Mouse (Mus musculus): ENCODE measurements at regions not wholly inside any gene's neighbourhood (a gene's known extent, or its start where the extent isn't known, plus 50 kb on each side); places are given as distances from the start of the nearest gene placed in this dataset.

DNA sequence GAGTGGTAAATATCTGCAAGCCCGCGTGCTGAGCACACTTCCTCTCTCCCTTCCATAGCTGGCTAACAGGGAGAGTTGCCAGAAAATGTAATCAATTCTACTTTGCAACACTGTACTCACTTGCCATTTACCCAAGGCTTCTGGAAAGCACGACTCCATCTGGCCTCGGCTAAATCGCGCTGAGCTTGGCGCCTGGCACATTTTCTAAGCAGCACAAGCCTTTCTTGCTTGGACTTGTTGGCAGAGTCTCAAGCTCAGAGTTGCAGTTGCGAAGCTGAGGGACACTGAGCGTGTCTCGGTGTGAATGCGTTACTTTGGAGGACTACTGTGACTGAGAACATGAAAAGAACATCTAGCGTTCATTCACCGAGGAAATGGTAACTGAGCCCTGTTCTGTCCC lies 164.9 kb upstream of the Lmcd1 start:
- DNase-seq (ENCODE audit: low spot score) = no peak

DNA sequence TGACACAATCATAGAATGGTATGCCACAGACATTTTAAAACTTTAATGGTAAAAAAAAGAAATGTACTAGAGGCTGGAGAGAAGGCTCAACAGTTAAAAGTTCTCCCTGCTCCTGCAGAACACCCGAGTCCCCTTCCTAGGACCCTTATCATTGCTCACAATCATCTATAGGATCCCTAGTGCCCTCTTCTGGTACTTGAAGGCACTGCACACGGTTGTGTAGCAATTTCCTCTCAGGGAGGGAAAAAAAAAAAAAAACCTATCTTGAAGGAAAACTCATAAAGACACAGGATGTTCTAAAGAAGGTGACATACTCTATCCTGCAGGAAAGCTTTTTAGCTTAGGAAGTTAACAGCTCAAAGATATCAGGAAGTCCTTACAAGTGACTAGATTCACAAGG lies 154.4 kb upstream of the Lmcd1 start:
- no peak for DNase-seq (ENCODE audit: low spot score)

DNA sequence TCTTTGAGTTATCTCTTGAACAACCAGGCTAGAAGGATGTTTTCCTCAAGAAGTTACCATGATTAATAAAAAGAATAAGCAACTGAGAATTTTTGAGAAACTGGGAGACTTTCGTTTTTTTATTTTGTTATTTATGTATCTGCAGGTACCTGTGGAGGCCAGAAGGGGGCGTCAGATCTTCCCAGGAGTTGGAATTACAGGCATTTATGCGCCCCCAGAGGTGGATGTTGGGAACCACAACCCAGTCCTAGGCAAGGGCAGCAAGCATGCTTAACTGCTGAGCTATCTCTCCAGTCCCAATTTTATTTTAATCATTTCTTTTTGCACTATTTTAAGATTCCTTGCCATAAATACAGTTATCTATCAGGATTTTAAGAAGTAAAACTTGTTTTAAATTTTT lies 140.0 kb upstream of the Lmcd1 start:
- peak; percentile 17 for DNase-seq (ENCODE audit: low spot score)

DNA sequence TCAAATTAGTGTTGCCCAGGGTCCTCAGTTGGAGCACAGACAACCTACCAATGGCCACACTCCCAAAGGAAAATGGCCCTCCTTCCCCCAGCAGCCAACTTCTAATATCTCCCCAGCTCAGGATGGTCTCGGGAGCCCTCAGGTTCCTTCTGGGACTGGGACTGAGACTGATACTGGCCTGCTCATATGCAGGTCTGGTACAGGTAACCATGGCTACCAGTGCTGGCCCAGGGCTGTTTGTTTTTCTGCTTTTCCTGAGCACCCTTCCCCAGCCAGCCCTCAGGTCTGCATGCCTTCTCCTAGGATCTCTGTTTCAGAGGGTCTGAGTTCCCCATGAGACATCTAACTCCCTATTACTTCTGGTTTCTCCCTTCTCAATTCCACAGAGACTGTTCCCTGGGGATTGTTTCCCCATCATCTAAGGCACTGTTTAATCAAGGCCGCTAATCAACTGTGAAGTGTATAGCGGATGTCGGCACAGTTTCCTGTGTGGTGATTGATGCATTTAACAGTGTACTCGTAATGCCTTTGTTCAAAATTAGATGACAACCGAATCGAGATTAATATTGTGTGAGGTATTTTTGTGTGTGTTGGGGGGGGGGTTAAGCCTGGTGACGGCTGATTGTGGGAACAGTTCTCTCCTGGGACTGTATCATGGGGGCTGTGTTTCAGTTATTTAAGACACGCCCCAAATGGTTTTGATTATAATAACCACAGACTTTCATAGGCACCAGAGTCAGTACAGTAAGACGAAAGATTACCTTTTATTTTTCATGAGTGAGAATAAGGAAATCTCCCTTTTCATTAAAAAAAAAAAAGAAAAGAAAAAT lies 120.8 kb upstream of the Lmcd1 start:
- no peak for DNase-seq (ENCODE audit: low spot score)

DNA sequence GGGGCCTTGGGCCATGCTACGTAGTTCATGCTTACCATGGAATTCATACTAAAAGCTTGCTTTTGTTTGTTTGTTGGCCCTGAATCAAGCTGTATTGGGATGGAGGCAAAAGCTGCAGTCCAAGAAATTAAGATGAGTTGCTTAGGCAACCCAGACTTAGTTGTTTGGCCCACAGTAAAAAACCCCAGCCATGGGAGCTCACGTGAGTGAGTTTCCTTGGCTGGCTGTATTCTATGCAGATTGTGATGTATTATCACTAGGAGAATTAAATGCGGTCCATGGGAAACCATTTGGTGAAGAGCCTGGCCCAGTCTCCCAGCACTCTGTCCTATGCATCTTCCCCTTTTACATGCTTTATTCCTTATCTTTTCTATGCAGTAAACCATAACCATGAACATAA lies 106.1 kb upstream of the Lmcd1 start:
- DNase-seq (ENCODE audit: low spot score) = no peak

DNA sequence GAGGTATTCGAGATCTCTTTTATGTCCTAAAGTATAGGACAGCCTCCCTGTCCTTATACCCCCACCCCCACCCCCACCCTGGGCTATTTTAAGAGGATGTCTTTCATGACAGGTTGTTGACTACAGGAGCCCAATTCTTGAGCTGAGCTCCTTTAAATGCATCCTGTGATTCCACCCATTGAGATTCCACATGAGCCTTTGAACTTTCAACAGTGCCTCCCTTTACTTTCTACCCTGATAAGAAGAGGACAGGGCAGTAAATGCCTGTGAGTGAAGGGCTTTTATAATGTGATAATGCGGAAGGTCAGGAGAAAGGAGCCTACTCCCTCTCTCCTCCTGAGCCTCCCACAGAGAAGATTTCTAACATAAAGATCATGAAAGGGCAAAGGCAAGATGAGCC lies 97.2 kb upstream of the Lmcd1 start:
- DNase-seq (ENCODE audit: low spot score) = no peak

DNA sequence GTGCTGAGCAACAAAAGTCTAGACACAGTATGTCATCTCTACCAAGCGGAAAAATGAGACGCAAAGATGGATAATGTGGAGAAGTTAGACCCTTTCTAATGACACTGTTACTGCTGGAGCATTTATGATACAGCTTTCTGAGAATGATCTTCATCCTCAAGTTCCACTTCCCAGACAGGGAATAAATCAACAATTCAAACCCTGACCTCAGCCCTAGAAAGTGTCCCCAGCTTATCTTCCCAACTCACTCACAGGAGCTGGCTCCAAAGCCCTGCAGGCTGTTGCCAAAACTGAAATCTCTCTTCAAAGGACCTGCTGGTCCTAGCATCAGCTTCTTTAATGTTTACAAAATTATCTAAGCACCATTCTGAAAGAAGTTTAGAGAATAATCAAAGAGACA lies 85.9 kb upstream of the Lmcd1 start:
- DNase-seq (ENCODE audit: low spot score) = no peak

DNA sequence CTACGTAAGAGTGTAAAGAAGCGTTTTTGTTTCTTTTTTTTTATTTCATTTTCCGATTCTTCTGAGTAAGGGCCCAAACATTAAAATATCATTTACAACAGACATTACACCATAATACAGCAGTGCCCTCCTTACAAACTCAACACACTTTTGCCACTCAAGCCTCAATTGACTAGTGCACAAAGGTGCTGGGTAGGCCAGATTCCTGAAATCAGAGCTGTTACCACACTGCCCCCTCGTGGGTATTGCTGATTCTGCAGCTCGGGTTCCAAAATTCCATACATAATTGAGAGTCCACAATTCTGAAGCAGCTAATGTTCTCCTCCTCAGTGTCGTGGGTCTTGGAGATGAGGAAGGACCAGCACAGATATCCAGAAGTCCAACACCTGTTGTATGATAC lies 82.5 kb upstream of the Lmcd1 start:
- DNase-seq (ENCODE audit: low spot score) = peak; percentile 5

DNA sequence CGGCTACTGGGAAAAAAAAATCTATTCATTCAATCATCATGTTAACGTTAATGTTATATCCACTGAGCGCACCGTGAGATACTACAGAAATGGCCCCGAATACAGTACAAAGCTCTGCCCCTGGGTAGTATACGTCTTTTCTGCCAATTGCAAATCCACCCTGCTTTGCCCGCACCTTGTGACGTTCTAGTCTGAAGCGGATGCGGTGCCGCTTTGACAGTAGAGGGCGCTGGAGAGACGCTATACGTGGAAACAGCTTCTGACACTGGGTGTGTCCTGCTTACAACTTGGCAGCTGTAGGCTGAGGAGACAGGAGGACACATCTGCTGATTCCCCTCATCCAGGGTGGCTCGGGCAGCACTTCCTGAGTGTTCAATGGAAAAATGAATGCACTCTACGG lies 76.1 kb upstream of the Lmcd1 start:
- peak; percentile 71 for DNase-seq (ENCODE audit: low spot score)

DNA sequence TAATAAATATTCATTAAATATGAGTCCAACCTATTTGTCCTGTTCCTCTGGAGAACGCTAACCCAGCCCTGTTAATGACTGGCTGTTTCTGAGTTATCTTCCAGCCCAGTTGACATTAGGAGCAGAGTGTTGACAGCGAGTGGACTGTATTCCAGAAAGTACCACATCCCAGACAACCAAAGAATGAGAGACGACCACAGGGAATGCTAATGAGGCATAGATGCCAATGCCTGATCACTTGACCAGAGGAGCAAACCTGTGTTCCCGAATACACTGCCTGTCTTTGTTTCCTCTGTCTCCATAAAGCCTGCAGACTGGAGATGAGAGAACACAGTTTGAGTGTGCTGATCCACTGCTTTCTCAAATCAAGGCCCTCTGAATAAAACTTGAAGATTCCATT lies 74.3 kb upstream of the Lmcd1 start:
- no peak for DNase-seq (ENCODE audit: low spot score)

DNA sequence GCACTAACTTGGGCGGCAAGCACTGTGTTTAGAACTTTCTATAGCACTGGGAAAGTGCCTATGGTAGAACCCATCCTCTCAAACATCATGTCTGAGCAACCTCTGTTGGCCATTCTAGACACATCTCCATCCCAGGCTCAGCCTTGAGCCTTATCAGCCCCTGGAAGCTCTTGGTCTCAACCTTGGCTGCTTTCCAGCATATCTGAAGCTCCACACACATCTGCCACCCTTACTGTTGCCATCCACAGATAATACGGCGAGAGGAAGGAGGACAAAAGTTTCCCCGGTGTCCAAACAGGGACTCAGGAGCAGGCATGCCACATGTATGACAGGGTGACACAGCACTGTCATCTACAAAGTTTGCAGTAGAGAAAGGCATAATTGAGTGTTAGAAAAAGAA lies 71.4 kb upstream of the Lmcd1 start:
- DNase-seq (ENCODE audit: low spot score) = no peak

DNA sequence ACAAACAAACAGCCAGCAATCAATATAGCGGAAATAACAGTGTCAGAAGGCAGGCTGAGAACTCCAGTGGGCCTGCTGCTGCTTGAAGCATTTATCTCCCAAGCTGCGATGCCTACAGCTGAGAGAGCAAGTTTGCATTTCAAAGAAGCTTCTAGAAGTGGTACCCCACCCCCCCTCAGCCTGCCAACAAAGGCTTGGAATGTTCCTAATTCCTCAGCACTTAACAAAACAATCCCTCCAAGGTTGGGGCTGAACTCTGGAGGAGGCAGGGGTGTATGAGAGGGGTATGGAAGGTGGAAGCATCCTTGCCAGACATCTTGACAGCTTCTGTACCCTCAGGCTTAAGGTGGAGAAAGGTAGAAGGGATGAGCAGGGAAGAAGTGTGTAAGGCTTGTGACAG lies 70.2 kb upstream of the Lmcd1 start:
- no peak for DNase-seq (ENCODE audit: low spot score)

DNA sequence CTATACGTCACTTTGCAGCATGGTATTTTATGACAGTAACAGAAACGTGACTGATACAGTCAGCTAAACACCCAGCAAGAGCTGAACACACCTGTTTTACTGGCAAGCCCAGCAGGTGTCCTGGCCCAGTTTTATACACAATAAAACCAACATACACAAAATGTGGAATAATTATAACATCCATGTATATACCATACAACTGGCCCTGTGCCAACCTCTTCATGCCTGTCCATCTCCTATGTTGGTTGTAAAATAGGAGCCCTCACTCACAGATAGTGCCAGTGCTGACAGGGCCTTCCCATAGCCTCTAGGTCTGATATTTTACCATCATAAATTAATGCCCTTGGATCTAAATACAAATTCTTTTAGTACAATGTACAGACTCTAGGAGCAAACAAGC lies 68.6 kb upstream of the Lmcd1 start:
- no peak for DNase-seq (ENCODE audit: low spot score)

DNA sequence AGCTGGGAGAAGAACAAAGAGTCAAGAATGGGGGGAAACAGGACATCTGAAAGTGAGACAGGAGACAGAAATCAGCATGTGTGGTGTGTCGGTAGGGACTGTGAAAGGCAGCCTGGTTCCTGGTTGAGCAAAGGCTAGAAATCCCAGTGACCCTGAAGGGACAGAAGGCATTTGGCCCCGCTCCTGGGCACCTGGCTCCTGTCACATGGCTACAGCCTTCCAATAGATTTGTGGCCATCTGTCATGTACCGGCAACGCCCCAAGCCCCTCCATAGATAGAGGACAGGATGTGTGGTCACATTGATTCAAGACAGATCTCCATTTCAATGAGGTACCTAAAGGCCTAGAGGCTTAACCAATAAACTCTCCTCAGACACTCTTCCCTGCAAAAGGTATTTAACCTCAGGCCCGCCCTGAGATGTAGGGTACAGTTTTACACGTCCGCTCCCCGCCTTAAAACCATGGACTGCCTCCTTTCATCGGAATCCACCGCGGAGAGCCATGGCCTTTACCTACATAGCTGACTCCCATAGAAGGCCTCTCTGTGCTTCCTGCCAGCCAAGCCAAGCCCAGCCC lies 68.0 kb upstream of the Lmcd1 start:
- no peak for DNase-seq (ENCODE audit: low spot score)

DNA sequence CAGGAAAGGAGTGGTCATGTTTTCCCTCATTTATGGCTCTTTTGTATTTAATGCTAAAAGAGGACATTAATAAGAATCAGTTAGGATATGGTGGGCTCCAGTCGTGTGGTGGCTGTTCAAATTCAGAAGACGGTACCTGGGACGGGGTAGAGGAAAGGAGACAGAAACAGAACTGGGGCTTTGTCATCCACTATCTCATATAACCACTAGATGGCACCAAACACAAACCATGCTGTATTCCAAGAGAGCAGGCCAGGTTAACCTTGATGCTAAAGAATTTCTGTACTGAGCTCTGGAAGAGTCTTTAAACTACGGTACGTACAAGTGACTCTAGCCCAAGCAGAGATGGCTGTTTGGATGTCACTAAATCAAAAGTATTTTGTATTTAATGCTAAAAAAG lies 66.3 kb upstream of the Lmcd1 start:
- DNase-seq (ENCODE audit: low spot score) = peak; percentile 23

DNA sequence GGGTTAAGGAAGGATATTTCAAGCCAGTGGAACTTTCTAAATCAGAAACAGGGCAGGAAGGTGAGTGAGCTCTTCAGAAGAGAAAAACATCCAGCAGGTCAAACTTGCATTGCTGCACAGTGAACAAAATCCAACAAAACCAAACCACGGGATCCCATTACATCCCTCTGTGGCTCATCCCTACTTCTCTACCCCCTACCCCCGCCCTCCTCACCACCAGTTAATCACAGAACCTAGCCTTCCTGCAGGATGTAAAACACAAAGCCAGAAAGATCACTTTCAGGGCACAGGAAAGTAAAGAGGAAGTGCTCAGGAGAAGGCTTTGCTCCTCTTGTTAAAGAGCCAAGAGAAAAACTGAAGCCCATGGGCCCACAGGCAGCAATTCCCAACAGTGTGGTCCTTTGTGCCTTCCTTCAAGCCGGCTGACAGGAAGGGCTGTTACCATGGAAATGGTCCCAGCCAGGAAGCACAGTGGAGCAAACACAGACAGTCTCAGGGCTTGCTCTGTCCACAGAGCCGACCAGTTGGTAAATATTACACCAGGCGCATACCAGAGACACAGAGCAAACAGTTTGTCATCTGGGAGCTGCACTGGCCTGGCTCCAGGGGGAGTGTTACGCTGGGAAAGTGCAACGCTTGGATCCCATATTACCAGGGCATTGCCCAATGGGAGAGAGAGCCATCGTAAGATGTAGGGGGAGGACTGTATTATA lies 63.2 kb upstream of the Lmcd1 start:
- no peak for DNase-seq (ENCODE audit: low spot score)

DNA sequence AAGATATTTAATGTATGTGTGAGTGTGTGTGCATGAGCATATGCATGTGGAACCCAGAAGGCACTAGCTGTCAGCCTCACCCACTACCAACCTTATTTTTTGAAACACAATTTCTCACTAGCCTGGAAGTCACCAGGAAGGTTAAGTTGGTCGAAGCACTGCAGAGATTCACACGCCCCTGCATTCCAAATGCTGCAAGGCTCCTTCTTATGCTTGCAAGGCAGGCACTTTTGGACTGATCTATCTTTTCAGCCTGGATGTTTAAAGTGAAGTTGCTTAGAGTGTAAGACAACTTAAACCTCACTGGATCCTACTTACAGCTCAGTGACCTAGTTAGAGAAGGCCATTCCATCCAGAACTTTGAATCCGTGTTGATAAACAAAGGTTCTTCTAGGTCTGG lies 56.7 kb upstream of the Lmcd1 start:
- DNase-seq (ENCODE audit: low spot score) = no peak

DNA sequence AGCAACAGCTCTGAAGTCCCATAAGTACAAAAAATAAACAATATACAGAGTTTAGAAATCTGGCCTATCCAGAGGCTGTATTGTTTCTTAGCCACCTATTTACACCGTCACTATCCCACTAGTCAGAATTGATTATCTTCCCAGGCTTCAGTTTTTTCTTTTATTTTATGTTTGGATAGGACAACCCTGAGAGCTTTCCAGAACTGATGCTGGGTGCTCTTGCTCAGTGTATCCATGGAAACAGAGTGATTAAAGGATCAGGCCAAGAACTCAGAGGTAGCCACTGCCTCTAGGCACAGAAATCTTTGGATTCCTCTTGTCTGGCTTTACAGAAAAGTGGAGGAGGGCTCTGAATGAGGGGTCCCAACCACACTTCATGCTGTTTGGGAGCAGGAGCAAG lies 55.3 kb upstream of the Lmcd1 start:
- no peak for DNase-seq (ENCODE audit: low spot score)

DNA sequence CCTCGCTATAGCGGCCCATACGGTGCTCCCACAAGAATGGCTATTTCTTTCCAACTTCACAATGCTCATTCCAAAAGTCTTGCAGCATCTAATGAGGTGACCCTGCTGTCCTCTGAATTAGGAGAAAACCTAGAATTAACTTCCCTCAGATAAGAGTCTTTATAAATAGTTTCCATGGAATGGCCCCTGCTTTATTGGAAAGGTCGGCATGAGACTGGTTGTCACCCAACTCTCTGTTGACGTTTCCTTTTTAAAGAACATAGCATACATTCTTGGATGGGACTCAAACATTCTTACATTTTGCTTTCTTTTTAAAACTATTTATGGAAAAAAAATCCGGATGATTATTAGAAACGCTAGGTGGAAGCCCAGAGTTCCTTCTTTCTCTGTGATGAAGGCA lies 53.9 kb upstream of the Lmcd1 start:
- no peak for DNase-seq (ENCODE audit: low spot score)

DNA sequence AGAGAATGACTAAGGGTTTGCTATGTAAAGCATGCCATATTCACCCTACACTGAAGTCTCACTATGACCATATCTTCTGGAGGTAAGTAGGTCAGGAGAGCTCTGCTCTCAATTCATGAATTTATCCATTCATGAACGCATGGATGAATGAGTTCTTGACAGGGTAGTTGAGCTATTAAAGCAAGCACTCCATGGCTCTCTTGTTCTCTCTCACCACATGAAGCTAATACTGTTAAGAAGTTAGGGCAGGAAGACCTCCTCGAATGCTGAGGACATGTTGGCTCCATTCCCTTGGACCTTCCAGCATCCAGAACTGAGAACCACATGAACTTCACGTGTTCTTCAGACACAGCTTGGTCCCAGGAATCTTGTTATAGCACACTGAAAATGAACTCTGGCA lies 53.4 kb upstream of the Lmcd1 start:
- no peak for DNase-seq (ENCODE audit: low spot score)

DNA sequence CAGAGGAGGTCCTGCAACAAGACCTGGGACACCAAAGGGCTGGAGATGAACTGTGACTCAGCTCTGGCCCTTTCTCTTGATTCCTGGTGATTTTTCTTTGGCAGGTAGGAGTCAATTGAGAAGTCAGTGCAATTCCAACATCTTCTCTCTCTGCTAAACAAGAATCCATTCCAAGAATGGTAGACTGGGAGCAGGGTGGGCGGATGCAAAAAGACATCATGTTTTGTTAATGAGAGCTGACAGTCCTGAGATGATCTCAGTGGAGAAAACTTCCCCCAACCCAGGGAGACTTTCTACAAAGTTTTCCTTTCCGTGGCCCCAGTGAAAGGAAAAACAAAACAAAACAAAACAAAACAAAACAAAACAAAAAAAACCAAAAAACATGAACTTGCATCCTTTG lies 52.2 kb upstream of the Lmcd1 start:
- DNase-seq (ENCODE audit: low spot score) = no peak

DNA sequence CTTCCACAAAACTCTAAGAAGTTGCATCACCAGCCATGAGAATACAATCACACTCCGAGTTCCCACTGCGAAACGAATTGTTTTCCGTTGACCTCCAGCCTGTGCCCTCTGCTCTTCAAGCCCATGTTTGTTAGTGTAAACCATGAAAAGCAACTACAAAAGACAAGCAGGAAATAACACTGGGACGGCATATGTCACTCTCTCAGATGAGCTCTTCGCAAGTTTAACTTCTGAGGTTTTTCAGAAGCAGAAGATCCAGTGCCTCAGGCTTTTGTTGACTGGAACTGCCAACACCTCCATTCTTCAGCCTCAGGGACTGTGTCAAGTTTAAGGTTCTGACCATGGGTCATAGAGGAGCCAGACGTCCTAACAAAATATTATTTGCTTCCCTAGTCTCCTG lies 50.2 kb upstream of the Lmcd1 start:
- no peak for DNase-seq (ENCODE audit: low spot score)
